Mouse (Mus musculus) forebrain, embryonic 14.5 days (tissue): ENCODE data around the gene Pced1b. TPM values are rescaled to one million over a fixed set of nuclear protein-coding genes. Genes with fewer than 3 reads are reported as not detected.

Experiments
- ATAC-seq: fragments of 200-750 bp; cut with Nextera tagmentation; 2 replicates; pipeline ENCODE4 v1.8.0; 2017; ENCODE audit warnings: mild to moderate bottlenecking, moderate library complexity
- DNase-seq: peaks from one replicate; pipeline ENCODE4 v3.0.0-alpha.2; 2015; ENCODE audit warnings: low spot score
- H3K27ac ChIP-seq: fragments of 300-500 bp; sonication (generic); 2 replicates; pipeline ENCODE4 v1.5.1; 2014; ENCODE audit warnings: low read depth, mild to moderate bottlenecking, control low read depth, low read length, moderate library complexity
- H3K27me3 ChIP-seq: fragments of 300-500 bp; sonication (generic); replicated peaks from 2 replicates; pipeline ENCODE4 v1.6.1; 2014; ENCODE audit warnings: low read length, control low read depth, mixed read lengths; ENCODE audit not compliant: control insufficient read depth, insufficient read depth
- H3K36me3 ChIP-seq: fragments of 300-500 bp; sonication (generic); 2 replicates; pipeline ENCODE4 v1.6.1; 2014; ENCODE audit warnings: low read length, control low read depth; ENCODE audit not compliant: control insufficient read depth, insufficient read depth
- H3K4me1 ChIP-seq: fragments of 300-500 bp; sonication (generic); 2 replicates; pipeline ENCODE4 v1.6.1; 2014; ENCODE audit warnings: antibody characterized with exemption, low read length, control low read depth; ENCODE audit not compliant: control insufficient read depth, insufficient read depth
- H3K4me2 ChIP-seq: fragments of 300-500 bp; sonication (generic); 2 replicates; pipeline ENCODE4 v1.6.1; 2014; ENCODE audit warnings: mild to moderate bottlenecking, control low read depth, low read length
- H3K4me3 ChIP-seq: fragments of 300-500 bp; sonication (generic); 2 replicates; pipeline ENCODE4 v1.5.1; 2014; ENCODE audit warnings: low read depth, low read length, control low read depth
- H3K9ac ChIP-seq: fragments of 300-500 bp; sonication (generic); 2 replicates; pipeline ENCODE4 v1.6.1; 2014; ENCODE audit warnings: mild to moderate bottlenecking, low read length, control low read depth, moderate library complexity
- H3K9me3 ChIP-seq: fragments of 300-500 bp; sonication (generic); replicated peaks from 2 replicates; pipeline ENCODE4 v1.6.1; 2016; ENCODE audit warnings: low read length, control low read depth, mixed read lengths; ENCODE audit not compliant: control insufficient read depth
- WGBS: fragments of 180-500 bp; shearing (Covaris S2); extraction: QIAGEN DNeasy Blood & Tissue Kit; methylation state at CpG from one replicate; pipeline ENCODE4 v1.1.7; 2014; 5-methylcytosine and 5-hydroxymethylcytosine counted together
- polyA plus RNA-seq: library from polyadenylated mRNA; unstranded; fragments of >200 nt; fragmentation: Nextera tagmentation; extraction: Ambion mirVana; gene quantifications from 2 replicates; pipeline ENCODE4 v1.2.1, GENCODE M21; 2014

Gene Pced1b
- polyA plus RNA-seq, 1 experiment from 2014 or later: 2.8 TPM

DNA sequence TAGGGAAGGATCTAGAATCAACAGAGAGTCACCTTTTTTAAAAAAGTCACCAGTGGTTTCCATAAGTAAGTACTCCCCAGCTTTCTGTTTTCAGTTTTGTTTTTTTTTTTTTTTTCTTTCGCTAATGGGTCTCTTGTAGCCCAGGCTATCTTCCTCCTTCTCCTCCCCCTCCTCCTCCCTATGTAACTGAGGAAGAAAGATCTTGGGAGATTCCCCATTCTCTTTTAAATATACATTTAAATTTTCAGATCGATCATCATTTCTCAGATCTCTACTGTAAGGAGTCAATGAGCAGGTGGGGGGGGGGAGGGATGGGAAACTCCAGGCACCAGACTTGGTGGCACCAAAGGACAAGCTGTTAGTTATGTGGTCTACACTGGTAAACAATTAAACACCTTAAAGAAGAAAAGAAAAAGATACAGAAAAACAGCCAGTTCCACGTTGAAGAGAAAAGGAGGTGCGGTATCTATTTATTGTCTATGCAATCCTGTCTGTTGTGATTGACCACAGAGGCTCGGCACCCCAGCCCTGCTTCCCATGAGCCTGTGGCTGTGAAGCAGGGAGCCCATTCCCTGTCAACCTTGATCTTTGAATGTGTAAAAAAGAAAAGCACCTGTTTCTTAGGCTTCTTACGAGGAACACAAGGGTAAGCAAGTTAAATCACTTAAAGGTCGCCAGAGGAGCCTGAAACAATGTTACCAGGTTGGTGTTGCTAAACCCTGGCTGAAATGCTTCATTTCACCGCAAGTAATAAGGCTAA, 127.4 kb downstream of the Pced1b start:
- Histone ChIP-seq H3K27ac (no peak overlapping the region), H3K4me2 (no peak overlapping the region), H3K36me3 (no peaks in the 10 kb centered on the region), H3K4me3 (no peak overlapping the region), H3K27me3 (no peaks in the 10 kb centered on the region; the same call in 1 of the 2 replicates), H3K4me1 (no peaks in the 10 kb centered on the region), H3K9ac (no peak overlapping the region), H3K9me3 (no peaks in the 10 kb centered on the region)
- DNase-seq (no peak), ATAC-seq (no peak)
- WGBS: 50% methylated on average over 8 of the region's 8 CpGs

DNA sequence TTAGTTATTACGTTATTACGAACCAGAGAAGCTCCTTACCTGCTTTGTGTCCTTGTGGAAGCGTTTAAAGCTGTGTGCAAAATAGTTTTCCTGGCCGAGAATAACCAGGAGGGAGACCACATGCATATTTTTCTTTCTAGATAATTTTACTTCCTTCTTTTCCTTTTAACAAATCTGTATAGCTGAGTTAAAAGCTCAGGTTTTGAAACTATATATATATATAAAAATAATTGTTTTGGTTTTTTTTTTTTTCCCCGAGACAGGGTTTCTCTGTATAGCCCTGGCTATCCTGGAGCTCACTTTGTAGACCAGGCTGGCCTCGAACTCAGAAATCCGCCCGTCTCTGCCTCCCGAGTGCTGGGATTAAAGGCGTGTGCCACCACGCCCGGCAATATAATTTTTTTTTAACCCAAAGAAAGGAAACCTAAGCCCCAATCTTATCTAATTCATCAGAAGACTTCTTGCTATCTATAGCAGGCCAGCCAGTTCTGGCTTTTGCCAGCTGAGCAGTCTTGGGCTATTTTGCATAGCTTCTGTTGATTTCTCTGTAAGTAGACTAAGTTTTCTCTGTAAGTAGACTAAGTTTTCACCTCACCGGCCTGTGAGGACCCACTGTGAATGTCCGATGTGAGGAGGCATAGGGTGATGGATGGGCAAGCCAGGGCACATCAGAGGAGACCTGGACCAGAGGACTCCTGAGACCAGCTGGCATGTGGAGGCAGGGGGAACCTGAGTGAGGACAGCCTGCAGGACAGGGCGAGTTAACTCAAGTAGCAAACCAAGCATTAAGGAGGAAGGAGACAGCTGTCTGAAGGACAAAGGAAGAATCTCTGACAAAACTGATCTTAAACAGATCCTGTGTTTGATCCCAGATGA, 128.2 kb downstream of the Pced1b start:
- H3K4me1 ChIP-seq: no peaks in the 10 kb centered on the region
- H3K27ac ChIP-seq: no peak overlapping the region
- ATAC-seq (no peak), DNase-seq (no peak)
- no peaks in the 10 kb centered on the region for H3K36me3 ChIP-seq
- H3K9me3 ChIP-seq: no peaks in the 10 kb centered on the region
- no peaks in the 10 kb centered on the region; the same call in 1 of the 2 replicates for H3K27me3 ChIP-seq
- no peak overlapping the region for H3K4me3 ChIP-seq
- H3K9ac ChIP-seq: no peak overlapping the region
- no peak overlapping the region for H3K4me2 ChIP-seq
- 78% methylated on average over 15 of the region's 15 CpGs for WGBS

DNA sequence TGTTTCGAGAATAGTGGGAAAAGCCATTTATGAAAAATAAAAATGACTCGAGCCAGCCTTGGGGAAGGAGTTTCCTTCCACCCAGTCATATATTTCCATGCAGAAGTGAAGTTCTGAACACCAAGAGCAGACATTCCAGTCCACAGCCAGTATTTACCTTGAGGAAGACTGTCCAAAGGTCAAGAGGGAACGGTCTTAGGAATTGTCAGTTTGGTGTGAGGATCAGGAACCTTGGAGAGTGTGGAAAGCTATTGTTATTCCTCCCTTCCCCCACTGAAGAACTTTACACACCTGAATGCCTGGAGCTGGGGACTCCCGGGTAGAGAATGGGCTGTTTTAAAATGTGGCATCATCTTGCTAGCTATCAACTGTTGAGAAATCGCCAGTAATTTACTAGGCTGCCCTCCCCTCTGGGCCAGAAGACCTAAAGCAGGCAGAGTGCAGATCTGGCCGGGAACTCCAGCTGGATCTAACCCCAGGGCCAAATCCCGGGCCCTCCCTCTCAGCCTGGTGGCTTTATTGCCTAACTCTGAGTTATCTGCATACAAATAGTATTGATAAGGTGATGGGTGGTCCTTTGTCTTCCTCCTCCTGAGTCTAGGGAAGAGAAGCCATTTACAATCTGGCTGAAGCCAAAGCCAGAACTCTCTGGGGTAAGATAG, 129.3 kb downstream of the Pced1b start:
- H3K4me1 ChIP-seq: no peaks in the 10 kb centered on the region
- no peak overlapping the region for H3K4me2 ChIP-seq
- no peak overlapping the region for H3K4me3 ChIP-seq
- WGBS: 35% methylated on average over 7 of the region's 7 CpGs
- ATAC-seq (no peak), DNase-seq (no peak)
- no peaks in the 10 kb centered on the region for H3K36me3 ChIP-seq
- H3K9ac ChIP-seq: no peak overlapping the region
- H3K27me3 ChIP-seq: no peaks in the 10 kb centered on the region; the same call in 1 of the 2 replicates
- H3K9me3 ChIP-seq: no peaks in the 10 kb centered on the region
- H3K27ac ChIP-seq: no peak overlapping the region

DNA sequence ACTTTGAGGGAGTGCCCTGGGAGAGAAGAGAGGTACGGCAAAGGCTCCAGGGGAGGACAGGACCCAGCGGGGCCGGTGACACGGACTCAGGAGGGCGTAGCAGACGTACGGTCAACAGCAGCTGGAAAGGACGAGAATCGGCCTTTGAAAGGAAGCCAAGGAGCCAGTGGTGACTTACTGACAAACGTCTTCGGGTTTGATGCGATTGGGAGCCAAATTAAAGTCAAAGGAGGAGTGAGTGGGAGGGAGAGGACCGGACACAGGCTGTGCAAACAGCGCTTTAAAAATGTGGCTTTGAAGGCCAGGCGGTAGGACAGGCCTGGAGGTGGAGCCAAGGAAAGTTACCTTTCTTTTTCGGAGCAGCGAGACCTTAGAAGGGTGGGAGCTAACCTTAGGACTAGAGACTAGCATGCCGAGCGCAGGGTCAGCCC, 129.9 kb downstream of the Pced1b start:
- Histone ChIP-seq H3K27ac (no peak overlapping the region), H3K4me3 (no peak overlapping the region), H3K27me3 (no peaks in the 10 kb centered on the region; the same call in 1 of the 2 replicates), H3K4me1 (no peaks in the 10 kb centered on the region), H3K9ac (no peak overlapping the region), H3K9me3 (no peaks in the 10 kb centered on the region), H3K36me3 (no peaks in the 10 kb centered on the region), H3K4me2 (no peak overlapping the region)
- DNase-seq (no peak), ATAC-seq (no peak)
- 18% methylated on average over 19 of the region's 19 CpGs for WGBS

DNA sequence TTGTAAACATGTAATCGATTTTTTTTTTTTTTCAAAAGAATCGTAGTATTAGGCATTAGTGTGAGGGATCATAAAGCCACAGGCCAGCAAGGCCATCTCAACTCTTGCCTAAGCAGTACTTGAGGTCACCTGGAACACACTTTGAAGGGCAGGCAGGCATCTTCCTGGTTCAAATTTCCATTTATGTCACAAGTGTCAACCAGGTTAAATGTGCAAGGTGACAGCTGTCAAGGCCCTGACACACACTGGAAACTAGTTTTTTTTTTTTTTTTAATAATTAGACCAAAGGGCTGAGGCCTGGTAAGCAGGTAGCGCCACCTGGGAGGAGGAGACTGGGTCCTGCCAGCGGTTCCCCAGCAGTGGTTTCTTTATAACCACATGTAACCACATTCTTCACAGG, 131.2 kb downstream of the Pced1b start:
- no peaks in the 10 kb centered on the region for H3K36me3 ChIP-seq
- ATAC-seq (no peak), DNase-seq (no peak)
- H3K9ac ChIP-seq: no peak overlapping the region
- no peak overlapping the region for H3K4me2 ChIP-seq
- H3K4me1 ChIP-seq: no peaks in the 10 kb centered on the region
- H3K27ac ChIP-seq: no peak overlapping the region
- H3K9me3 ChIP-seq: no peaks in the 10 kb centered on the region
- WGBS: 85% methylated on average over 4 of the region's 4 CpGs
- no peak overlapping the region for H3K4me3 ChIP-seq
- no peaks in the 10 kb centered on the region; the same call in 1 of the 2 replicates for H3K27me3 ChIP-seq

DNA sequence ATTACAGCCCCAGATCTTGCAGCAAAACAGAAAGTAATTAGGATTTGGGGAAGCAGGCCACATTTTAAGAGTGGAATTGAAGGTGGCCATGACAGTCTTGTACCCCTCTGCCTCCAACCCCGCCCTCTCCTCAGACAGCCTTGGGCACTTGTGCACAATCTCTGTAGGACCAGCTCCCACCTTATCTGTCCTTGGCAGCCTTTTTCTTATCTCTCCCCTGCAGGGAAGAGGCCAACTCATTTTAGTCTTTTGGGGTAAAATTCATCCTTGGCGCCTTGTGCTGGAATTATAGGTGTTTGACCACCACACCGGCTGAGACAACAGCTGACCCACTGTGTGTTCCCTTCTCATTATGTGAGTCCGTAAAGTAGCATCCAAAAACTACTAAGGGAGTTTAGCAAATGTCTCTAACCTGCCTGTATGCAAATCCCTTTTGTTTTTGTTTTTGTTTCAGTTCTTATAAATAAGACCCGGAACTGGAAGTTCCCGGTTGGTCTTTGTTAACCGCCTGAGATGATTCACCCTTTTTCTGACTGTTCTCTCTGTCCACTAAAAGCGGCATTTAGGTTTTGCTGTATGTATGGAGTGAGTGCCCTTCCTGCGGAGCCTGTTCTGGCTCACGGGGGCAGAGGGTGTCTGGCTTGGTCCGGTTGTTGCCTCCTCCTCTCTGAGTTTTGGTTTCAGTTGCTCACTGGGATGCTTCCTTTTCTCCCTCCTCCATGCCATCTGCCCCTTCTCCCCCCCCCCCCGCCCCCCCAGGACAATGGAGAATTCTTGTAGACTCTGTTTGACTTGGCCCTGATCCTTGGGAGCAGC, 132.8 kb downstream of the Pced1b start:
- DNase-seq: no peak
- Histone ChIP-seq H3K27ac (no peak overlapping the region), H3K27me3 (no peaks in the 10 kb centered on the region; the same call in 1 of the 2 replicates), H3K4me2 (no peak overlapping the region), H3K4me3 (no peak overlapping the region), H3K9me3 (no peaks in the 10 kb centered on the region), H3K36me3 (no peaks in the 10 kb centered on the region), H3K4me1 (no peaks in the 10 kb centered on the region), H3K9ac (no peak overlapping the region)
- 78% methylated on average over 11 of the region's 12 CpGs for WGBS
- ATAC-seq: no peak

DNA sequence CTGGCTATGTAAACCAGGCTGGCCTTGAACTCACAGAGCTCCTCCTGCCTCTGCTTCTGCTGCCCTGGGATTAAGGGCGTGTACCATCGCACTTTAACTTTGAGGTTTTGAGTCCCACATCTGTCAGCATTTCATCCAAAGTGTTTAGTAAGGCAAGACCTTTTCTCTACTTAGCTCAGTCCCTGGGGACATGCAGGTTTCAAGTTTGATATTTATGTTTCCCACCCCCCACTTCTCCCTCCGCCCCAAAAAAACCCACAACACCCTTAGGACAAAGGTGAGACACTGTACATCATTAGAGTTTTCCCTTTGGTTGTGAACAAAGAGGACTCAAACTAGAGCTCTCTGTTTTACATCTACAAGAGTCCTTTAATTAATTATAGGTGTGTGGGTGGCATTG, 135.7 kb downstream of the Pced1b start:
- no peaks in the 10 kb centered on the region for H3K9me3 ChIP-seq
- ATAC-seq: no peak
- H3K9ac ChIP-seq: no peak overlapping the region
- no peak overlapping the region for H3K4me3 ChIP-seq
- no peaks in the 10 kb centered on the region for H3K27me3 ChIP-seq
- no peaks in the 10 kb centered on the region for H3K4me1 ChIP-seq
- DNase-seq: no peak
- no peak overlapping the region for H3K4me2 ChIP-seq
- no peak overlapping the region for H3K27ac ChIP-seq
- no peaks in the 10 kb centered on the region for H3K36me3 ChIP-seq
- 89% methylated on average over 3 of the region's 3 CpGs for WGBS

DNA sequence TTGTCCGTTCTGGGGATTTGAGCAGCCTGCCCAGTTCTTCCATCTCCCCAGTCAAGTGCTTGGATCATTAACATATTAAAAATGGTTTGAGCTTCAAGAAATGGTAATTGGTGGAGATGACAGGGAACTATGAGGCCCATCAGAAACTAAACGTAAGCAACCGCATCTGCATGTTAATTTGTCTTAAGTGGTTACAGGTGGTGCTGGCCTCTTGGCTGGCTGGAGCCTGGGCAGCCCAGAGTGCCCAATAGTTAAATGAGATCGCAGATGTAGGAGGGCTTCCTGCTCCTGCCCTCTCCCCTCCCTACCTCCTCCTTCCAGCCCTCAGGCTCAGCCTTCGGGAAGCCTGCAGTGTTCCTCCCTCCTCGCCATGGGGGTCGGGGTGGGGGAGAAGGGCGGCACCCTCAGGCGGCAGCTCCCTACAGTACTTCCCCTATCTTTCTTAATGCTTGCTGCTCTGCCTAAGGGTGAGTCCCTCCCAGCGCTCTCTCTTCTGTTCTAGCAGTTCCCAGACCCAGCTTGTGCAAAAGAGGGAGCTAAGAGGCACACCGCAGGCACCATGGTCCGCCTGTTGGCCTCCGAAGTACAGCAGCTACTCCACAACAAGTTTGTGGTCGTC, 136.7 kb downstream of the Pced1b start:
- H3K4me3 ChIP-seq: no peak overlapping the region
- DNase-seq (no peak), ATAC-seq (no peak)
- H3K36me3 ChIP-seq: no peaks in the 10 kb centered on the region
- H3K4me2 ChIP-seq: no peak overlapping the region
- no peaks in the 10 kb centered on the region for H3K9me3 ChIP-seq
- no peaks in the 10 kb centered on the region for H3K4me1 ChIP-seq
- no peaks in the 10 kb centered on the region for H3K27me3 ChIP-seq
- no peak overlapping the region for H3K9ac ChIP-seq
- WGBS: 84% methylated on average over 14 of the region's 14 CpGs
- H3K27ac ChIP-seq: no peak overlapping the region
